Mouse (Mus musculus) liver, adult 2 months (tissue): ENCODE measurements at regions not wholly inside any gene's neighbourhood (a gene's known extent, or its start where the extent isn't known, plus 50 kb on each side); places are given as distances from the start of the nearest gene placed in this dataset.

ENCODE experiments used
- CTCF ChIP-seq: fragments of 200-500 bp; IDR thresholded peaks from 2 replicates; pipeline ENCODE4 v1.5.1; 2011; ENCODE audit warnings: low read depth, low read length, control low read depth
- POLR2A ChIP-seq: fragments of 200-500 bp; IDR thresholded peaks from 2 replicates; pipeline ENCODE4 v1.6.1; 2011; ENCODE audit warnings: low read length, control low read depth; ENCODE audit not compliant: insufficient read depth; ENCODE audit errors: extremely low read depth

DNA sequence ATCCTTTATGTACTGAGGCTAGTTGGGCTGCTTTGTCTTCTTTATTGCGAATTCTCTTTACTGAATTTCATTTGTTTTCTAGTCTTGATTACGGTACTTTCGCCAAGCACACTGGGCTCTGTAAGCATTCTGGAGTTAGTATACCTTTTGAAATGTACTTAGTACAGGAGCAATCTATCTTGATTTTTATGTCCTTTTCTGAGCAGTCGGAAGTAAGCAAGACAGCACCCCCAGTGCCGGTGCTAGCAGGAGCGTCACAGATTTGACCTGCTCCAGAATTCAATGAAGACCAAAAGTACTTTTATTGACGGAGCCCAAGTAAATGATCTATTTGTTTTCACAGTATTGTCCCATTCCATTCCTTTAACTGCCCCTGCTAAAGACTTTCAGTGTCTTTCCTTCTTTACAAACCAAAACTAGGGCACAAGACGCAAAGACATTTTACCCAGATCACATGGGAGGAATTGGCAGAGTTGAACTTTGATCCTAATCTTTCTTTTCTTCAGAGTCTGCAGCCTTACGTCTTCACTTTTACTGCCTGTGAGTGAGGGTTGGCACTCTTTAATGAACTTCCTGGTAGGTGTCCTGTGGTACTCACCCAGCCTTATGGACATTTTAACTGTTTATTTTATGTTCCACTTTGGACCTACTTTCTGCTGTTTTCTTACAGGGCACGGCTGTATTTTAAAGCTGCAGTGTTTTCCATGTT lies 83.5 kb upstream of the Pcdh18 start:
- TF ChIP-seq CTCF (no peak), POLR2A (no peak)
